Mouse (Mus musculus): ENCODE results near the gene Lcn12. TPM values are rescaled to one million over a fixed set of nuclear protein-coding genes. Genes with fewer than 3 reads are reported as not detected.

The Lcn12 gene
- polyA plus RNA-seq, 1 experiment from 2014 or later, result not detected

GRCm38 (mm10) chr2:25450853-25451647 is 42.7 kb downstream of the Lcn12 start:
- H3K9ac ChIP-seq, result no peak overlapping the region
- H3K27me3 ChIP-seq, result no peaks in the 10 kb centered on the region
- 86% methylated on average over 8 of the region's 8 CpGs for WGBS

GRCm38 (mm10) chr2:25442682-25443081 is 51.0 kb downstream of the Lcn12 start:
- WGBS, result 95% methylated on average over 14 of the region's 14 CpGs
- Histone ChIP-seq H3K4me3 (no peak overlapping the region), H3K4me1 (replicated peaks) (no peaks in the 10 kb centered on the region), H3K27ac (replicated peaks) (no peak overlapping the region), H3K9me3 (no peaks in the 10 kb centered on the region), H3K4me2 (no peak overlapping the region), H3K9ac (no peak overlapping the region), H3K27me3 (no peaks in the 10 kb centered on the region), H3K36me3 (peaks cover 100% of the 10 kb centered on the region)
- ATAC-seq (ENCODE audit: low read depth), result no peak

More at GRCm38 (mm10) chr2:25450853-25451647, 42.7 kb downstream of the Lcn12 start:
- no peak for ATAC-seq (ENCODE audit: low read depth)
- no peak overlapping the region for H3K27ac ChIP-seq (replicated peaks)
- no peak overlapping the region for H3K4me3 ChIP-seq
- no peak overlapping the region for H3K4me2 ChIP-seq
- no peaks in the 10 kb centered on the region for H3K9me3 ChIP-seq
- no peaks in the 10 kb centered on the region for H3K4me1 ChIP-seq (replicated peaks)
- peaks cover 36% of the 10 kb centered on the region for H3K36me3 ChIP-seq

- Histone ChIP-seq H3K27me3 (no peaks in the 10 kb centered on the region), H3K36me3 (peaks cover 100% of the 10 kb centered on the region), H3K9me3 (no peaks in the 10 kb centered on the region), H3K4me3 (no peak overlapping the region), H3K4me1 (replicated peaks) (no peaks in the 10 kb centered on the region), H3K4me2 (no peak overlapping the region), H3K27ac (replicated peaks) (no peak overlapping the region), H3K9ac (no peak overlapping the region)
- ATAC-seq (ENCODE audit: low read depth), result no peak
- 91% methylated on average over 20 of the region's 20 CpGs for WGBS
These were observed 52.6 kb downstream of the Lcn12 start for GRCm38 (mm10) chr2:25441067-25441466.

Small RNA genes lying within 50 kb of the gene (microRNA-seq; reads per million reads assigned to microRNA genes)
- gene Mir3087, result not detected

Other genes starting within 250 kb of the Lcn12 start
- gene AL732309.1, start 247.0 kb downstream of the Lcn12 start, polyA plus RNA-seq (2015; fragmentation: Nextera tagmentation; extraction: Ambion mirVana), result 5.3 and 5.4 TPM in 2 replicates
- 18.8 and 21.5 TPM in 2 replicates for gene Tmem203, start 238.5 kb downstream of the Lcn12 start, polyA plus RNA-seq (2015; fragmentation: Nextera tagmentation; extraction: Ambion mirVana)
- gene Tprn, start 231.3 kb downstream of the Lcn12 start, polyA plus RNA-seq (2015; fragmentation: Nextera tagmentation; extraction: Ambion mirVana), result 13.3 and 14.6 TPM in 2 replicates
- 187 and 206 TPM in 2 replicates for gene Ssna1, start 221.5 kb downstream of the Lcn12 start, polyA plus RNA-seq (2015; fragmentation: Nextera tagmentation; extraction: Ambion mirVana)
- gene Anapc2, start 221.4 kb downstream of the Lcn12 start, polyA plus RNA-seq (2015; fragmentation: Nextera tagmentation; extraction: Ambion mirVana), result 128 and 131 TPM in 2 replicates
- not detected in 2 replicates for gene Tmem210, start 205.8 kb downstream of the Lcn12 start, polyA plus RNA-seq (2015; fragmentation: Nextera tagmentation; extraction: Ambion mirVana)
- gene Lrrc26, start 204.0 kb downstream of the Lcn12 start, polyA plus RNA-seq (2015; fragmentation: Nextera tagmentation; extraction: Ambion mirVana), result not detected in 2 replicates
- 27.1 and 30.2 TPM in 2 replicates for gene Grin1, start 174.7 kb downstream of the Lcn12 start, polyA plus RNA-seq (2015; fragmentation: Nextera tagmentation; extraction: Ambion mirVana)
- 55.4 and 73.6 TPM in 2 replicates for gene Man1b1, start 161.6 kb downstream of the Lcn12 start, polyA plus RNA-seq (2015; fragmentation: Nextera tagmentation; extraction: Ambion mirVana)
- 26.4 and 27.5 TPM in 2 replicates for gene Dpp7, start 137.6 kb downstream of the Lcn12 start, polyA plus RNA-seq (2015; fragmentation: Nextera tagmentation; extraction: Ambion mirVana)
- 6.0 and 8.5 TPM in 2 replicates for gene Uap1l1, start 128.2 kb downstream of the Lcn12 start, polyA plus RNA-seq (2015; fragmentation: Nextera tagmentation; extraction: Ambion mirVana)
- gene Sapcd2, start 121.6 kb downstream of the Lcn12 start, polyA plus RNA-seq (2015; fragmentation: Nextera tagmentation; extraction: Ambion mirVana), result 9.9 and 11.3 TPM in 2 replicates
- gene Entpd2, start 98.0 kb downstream of the Lcn12 start, polyA plus RNA-seq (2015; fragmentation: Nextera tagmentation; extraction: Ambion mirVana), result 11.0 and 14.8 TPM in 2 replicates
- gene Npdc1, start 94.6 kb downstream of the Lcn12 start, polyA plus RNA-seq (2015; fragmentation: Nextera tagmentation; extraction: Ambion mirVana), result 359 and 403 TPM in 2 replicates
- gene Fut7, start 70.6 kb downstream of the Lcn12 start, polyA plus RNA-seq (2015; fragmentation: Nextera tagmentation; extraction: Ambion mirVana), result 0.18 TPM in 1 of 2 replicates, not detected in the other
- 9.8 and 10.2 TPM in 2 replicates for gene Abca2, start 65.2 kb downstream of the Lcn12 start, polyA plus RNA-seq (2015; fragmentation: Nextera tagmentation; extraction: Ambion mirVana)
- 2.8 and 3.2 TPM in 2 replicates for gene Clic3, start 37.1 kb downstream of the Lcn12 start, polyA plus RNA-seq (2015; fragmentation: Nextera tagmentation; extraction: Ambion mirVana)
- 85.1 and 97.1 TPM in 2 replicates for gene Paxx, start 32.8 kb downstream of the Lcn12 start, polyA plus RNA-seq (2015; fragmentation: Nextera tagmentation; extraction: Ambion mirVana)
- gene Ptgds, start 23.9 kb downstream of the Lcn12 start, polyA plus RNA-seq (2015; fragmentation: Nextera tagmentation; extraction: Ambion mirVana), result 19.7 and 19.9 TPM in 2 replicates
- gene Fbxw5, start 6.8 kb upstream of the Lcn12 start, polyA plus RNA-seq (2015; fragmentation: Nextera tagmentation; extraction: Ambion mirVana), result 124 and 129 TPM in 2 replicates
- 5.7 and 8.0 TPM in 2 replicates for gene C8g, start 7.8 kb upstream of the Lcn12 start, polyA plus RNA-seq (2015; fragmentation: Nextera tagmentation; extraction: Ambion mirVana)
- gene Traf2, start 53.0 kb upstream of the Lcn12 start, polyA plus RNA-seq (2015; fragmentation: Nextera tagmentation; extraction: Ambion mirVana), result 19.2 and 20.8 TPM in 2 replicates
- 426 and 453 TPM in 2 replicates for gene Edf1, start 63.9 kb upstream of the Lcn12 start, polyA plus RNA-seq (2015; fragmentation: Nextera tagmentation; extraction: Ambion mirVana)
- gene Mamdc4, start 80.9 kb upstream of the Lcn12 start, polyA plus RNA-seq (2015; fragmentation: Nextera tagmentation; extraction: Ambion mirVana), result 2.5 and 3.4 TPM in 2 replicates
- 180 and 188 TPM in 2 replicates for gene Phpt1, start 81.3 kb upstream of the Lcn12 start, polyA plus RNA-seq (2015; fragmentation: Nextera tagmentation; extraction: Ambion mirVana)
- 7.1 and 8.4 TPM in 2 replicates for gene Ajm1, start 87.8 kb upstream of the Lcn12 start, polyA plus RNA-seq (2015; fragmentation: Nextera tagmentation; extraction: Ambion mirVana)
- gene Rabl6, start 114.6 kb upstream of the Lcn12 start, polyA plus RNA-seq (2015; fragmentation: Nextera tagmentation; extraction: Ambion mirVana), result 65.7 and 74.3 TPM in 2 replicates
- gene Ccdc183, start 123.8 kb upstream of the Lcn12 start, polyA plus RNA-seq (2015; fragmentation: Nextera tagmentation; extraction: Ambion mirVana), result 0.12 and 0.17 TPM in 2 replicates
- 37.7 and 41.2 TPM in 2 replicates for gene Tmem141, start 128.1 kb upstream of the Lcn12 start, polyA plus RNA-seq (2015; fragmentation: Nextera tagmentation; extraction: Ambion mirVana)
- gene Fcna, start 134.1 kb upstream of the Lcn12 start, polyA plus RNA-seq (2015; fragmentation: Nextera tagmentation; extraction: Ambion mirVana), result 2.7 and 3.1 TPM in 2 replicates
- not detected in 2 replicates for gene Lcn8, start 159.2 kb upstream of the Lcn12 start, polyA plus RNA-seq (2015; fragmentation: Nextera tagmentation; extraction: Ambion mirVana)
- gene Lcn5, start 164.0 kb upstream of the Lcn12 start, polyA plus RNA-seq (2015; fragmentation: Nextera tagmentation; extraction: Ambion mirVana), result not detected in 2 replicates
- not detected in 2 replicates for gene Lcn6, start 182.9 kb upstream of the Lcn12 start, polyA plus RNA-seq (2015; fragmentation: Nextera tagmentation; extraction: Ambion mirVana)
- not detected in 2 replicates for gene Lcn10, start 188.8 kb upstream of the Lcn12 start, polyA plus RNA-seq (2015; fragmentation: Nextera tagmentation; extraction: Ambion mirVana)
- gene Obp2a, start 206.1 kb upstream of the Lcn12 start, polyA plus RNA-seq (2015; fragmentation: Nextera tagmentation; extraction: Ambion mirVana), result not detected in 2 replicates
- gene Bmyc, start 212.8 kb upstream of the Lcn12 start, polyA plus RNA-seq (2015; fragmentation: Nextera tagmentation; extraction: Ambion mirVana), result 113 and 121 TPM in 2 replicates
- gene Obp2b, start 243.1 kb upstream of the Lcn12 start, polyA plus RNA-seq (2015; fragmentation: Nextera tagmentation; extraction: Ambion mirVana), result not detected in 2 replicates